Mouse (Mus musculus) heart, postnatal 0 days (tissue): ENCODE results near the gene Mettl22. TPM values are rescaled to one million over a fixed set of nuclear protein-coding genes. Genes with fewer than 3 reads are reported as not detected.

Source experiments
- ATAC-seq: fragments of 200-750 bp; cut with Nextera tagmentation; 2 replicates; pipeline ENCODE4 v1.8.0; 2017; ENCODE audit warnings: low read depth, moderate number of reproducible peaks, moderate library complexity; ENCODE audit not compliant: insufficient read depth
- DNase-seq: peaks from one replicate; pipeline ENCODE4 v3.0.0-alpha.2; 2016; ENCODE audit warnings: low spot score
- H3K27ac ChIP-seq: fragments of 300-500 bp; sonication (generic); 2 replicates; pipeline ENCODE4 v1.5.1; 2014; ENCODE audit warnings: low read depth, mild to moderate bottlenecking
- H3K27me3 ChIP-seq: fragments of 300-500 bp; sonication (generic); 2 replicates; pipeline ENCODE4 v1.6.1; 2014; ENCODE audit warnings: low read length, mixed read lengths; ENCODE audit not compliant: control insufficient read depth, insufficient read depth
- H3K36me3 ChIP-seq: fragments of 300-500 bp; sonication (generic); replicated peaks from 2 replicates; pipeline ENCODE4 v1.6.1; 2014; ENCODE audit warnings: low read length, mixed read lengths; ENCODE audit not compliant: control insufficient read depth, insufficient read depth
- H3K4me1 ChIP-seq: fragments of 300-500 bp; sonication (generic); 2 replicates; pipeline ENCODE4 v1.6.1; 2014; ENCODE audit warnings: antibody characterized with exemption; ENCODE audit not compliant: control insufficient read depth, insufficient read depth
- H3K4me2 ChIP-seq: fragments of 300-500 bp; sonication (generic); 2 replicates; pipeline ENCODE4 v1.6.1; 2014; ENCODE audit warnings: low read depth, mild to moderate bottlenecking, low read length, moderate library complexity
- H3K4me3 ChIP-seq: fragments of 300-500 bp; sonication (generic); 2 replicates; pipeline ENCODE4 v1.5.1; 2014; ENCODE audit warnings: low read depth, low read length
- H3K9ac ChIP-seq: fragments of 300-500 bp; sonication (generic); replicated peaks from 2 replicates; pipeline ENCODE4 v1.6.1; 2014; ENCODE audit warnings: low read depth, low read length, mixed read lengths
- H3K9me3 ChIP-seq: fragments of 300-500 bp; sonication (generic); replicated peaks from 2 replicates; pipeline ENCODE4 v1.6.1; 2016; ENCODE audit warnings: low read length; ENCODE audit not compliant: control insufficient read depth
- CTCF ChIP-seq: IDR thresholded peaks from 2 replicates; pipeline ENCODE4 v1.5.1; 2016; ENCODE audit warnings: antibody characterized with exemption, control low read depth, low read depth
- EP300 ChIP-seq: IDR thresholded peaks from 2 replicates; pipeline ENCODE4 v1.6.1; 2016; ENCODE audit warnings: antibody characterized with exemption, low read depth
- WGBS: fragments of 180-500 bp; shearing (Covaris S2); extraction: QIAGEN DNeasy Blood & Tissue Kit; methylation state at CpG from one replicate; pipeline ENCODE4 v1.1.7; 2014; 5-methylcytosine and 5-hydroxymethylcytosine counted together
- polyA plus RNA-seq: library from polyadenylated mRNA; unstranded; fragments of >200 nt; fragmentation: Nextera tagmentation; extraction: Ambion mirVana; gene quantifications from 2 replicates; pipeline ENCODE4 v1.2.1, GENCODE M21; 2015
- total RNA-seq: library from RNA; depleted of rRNA; stranded (reverse); fragments of >200 nt; gene quantifications from 2 replicates; pipeline ENCODE4 v1.2.3, GENCODE M21; 2014; ENCODE audit warnings: low replicate concordance; rRNA removed

The Mettl22 gene
- total and polyA plus RNA-seq, 2 experiments from 2014 or later = 26.4 to 43.4 TPM

GRCm38 (mm10) chr16:8532894-8533293, 62.3 kb downstream of the Mettl22 start:
- Histone ChIP-seq H3K4me1 (no peaks in the 10 kb centered on the region), H3K4me3 (no peak overlapping the region), H3K27ac (no peak overlapping the region), H3K4me2 (no peak overlapping the region), H3K9ac (no peak overlapping the region), H3K27me3 (no peaks in the 10 kb centered on the region), H3K36me3 (no peaks in the 10 kb centered on the region), H3K9me3 (no peaks in the 10 kb centered on the region)
- DNase-seq = no peak
- TF ChIP-seq EP300 (no peak), CTCF (no peak)
- 64% methylated on average over 7 of the region's 7 CpGs for WGBS
- ATAC-seq = no peak

- H3K9ac ChIP-seq = no peak overlapping the region
- H3K4me2 ChIP-seq = no peak overlapping the region
- TF ChIP-seq CTCF (no peak), EP300 (no peak)
- no peak overlapping the region for H3K27ac ChIP-seq
- H3K36me3 ChIP-seq = no peaks in the 10 kb centered on the region
- 94% methylated on average over 6 of the region's 6 CpGs for WGBS
- no peaks in the 10 kb centered on the region for H3K9me3 ChIP-seq
- H3K27me3 ChIP-seq = no peaks in the 10 kb centered on the region
- H3K4me1 ChIP-seq = no peaks in the 10 kb centered on the region
- no peak overlapping the region for H3K4me3 ChIP-seq
- DNase-seq = no peak
- no peak for ATAC-seq
These were observed 62.9 kb downstream of the Mettl22 start for GRCm38 (mm10) chr16:8533477-8533876.

GRCm38 (mm10) chr16:8534466-8535200, 64.0 kb downstream of the Mettl22 start:
- Histone ChIP-seq H3K4me1 (no peaks in the 10 kb centered on the region), H3K4me2 (no peak overlapping the region), H3K9me3 (no peaks in the 10 kb centered on the region), H3K9ac (no peak overlapping the region), H3K4me3 (no peak overlapping the region), H3K27me3 (no peaks in the 10 kb centered on the region), H3K36me3 (no peaks in the 10 kb centered on the region), H3K27ac (no peak overlapping the region)
- no peak for ATAC-seq
- DNase-seq = no peak
- WGBS = 85% methylated on average over 11 of the region's 11 CpGs
- TF ChIP-seq CTCF (no peak), EP300 (no peak)

- Histone ChIP-seq H3K27me3 (no peaks in the 10 kb centered on the region), H3K4me1 (no peaks in the 10 kb centered on the region), H3K4me2 (no peak overlapping the region), H3K9ac (no peak overlapping the region), H3K9me3 (no peaks in the 10 kb centered on the region), H3K4me3 (no peak overlapping the region), H3K27ac (no peak overlapping the region), H3K36me3 (no peaks in the 10 kb centered on the region)
- TF ChIP-seq EP300 (no peak), CTCF (no peak)
- WGBS = 80% methylated on average over 6 of the region's 6 CpGs
- ATAC-seq = no peak
- DNase-seq = no peak
These were observed 64.8 kb downstream of the Mettl22 start for GRCm38 (mm10) chr16:8535411-8535810.

GRCm38 (mm10) chr16:8539150-8539865, 68.7 kb downstream of the Mettl22 start:
- no peak overlapping the region for H3K9ac ChIP-seq
- no peak overlapping the region for H3K27ac ChIP-seq
- H3K36me3 ChIP-seq = no peaks in the 10 kb centered on the region
- 63% methylated on average over 9 of the region's 9 CpGs for WGBS
- TF ChIP-seq CTCF = no peak
- TF ChIP-seq EP300 = no peak
- H3K4me2 ChIP-seq = no peak overlapping the region
- peaks cover 8% of the 10 kb centered on the region for H3K4me1 ChIP-seq
- no peak overlapping the region for H3K4me3 ChIP-seq
- no peaks in the 10 kb centered on the region for H3K9me3 ChIP-seq
- no peaks in the 10 kb centered on the region for H3K27me3 ChIP-seq
- ATAC-seq = no peak
- no peak for DNase-seq

Other genes starting within 250 kb of the Mettl22 start
- gene Tmem114, start 45.7 kb upstream of the Mettl22 start, total RNA-seq = not detected in 2 replicates
- gene Tmem114, start 45.7 kb upstream of the Mettl22 start, polyA plus RNA-seq = not detected in 2 replicates
- gene Abat, start 42.6 kb downstream of the Mettl22 start, total RNA-seq = 15.8 and 28.8 TPM in 2 replicates
- 9.9 TPM in 2 replicates for gene Abat, start 42.6 kb downstream of the Mettl22 start, polyA plus RNA-seq
- 26.2 and 26.8 TPM in 2 replicates for gene Pmm2, start 166.9 kb downstream of the Mettl22 start, total RNA-seq
- 34.4 and 36.6 TPM in 2 replicates for gene Pmm2, start 166.9 kb downstream of the Mettl22 start, polyA plus RNA-seq
- 14.3 and 21.8 TPM in 2 replicates for gene Tmem186, start 166.9 kb downstream of the Mettl22 start, total RNA-seq
- 13.8 and 14.8 TPM in 2 replicates for gene Tmem186, start 166.9 kb downstream of the Mettl22 start, polyA plus RNA-seq
- gene Carhsp1, start 201.4 kb downstream of the Mettl22 start, total RNA-seq = 71.6 and 76.6 TPM in 2 replicates
- gene Carhsp1, start 201.4 kb downstream of the Mettl22 start, polyA plus RNA-seq = 42.7 TPM in 2 replicates
- not detected in 2 replicates for gene Gm5767, start 210.0 kb downstream of the Mettl22 start, total RNA-seq
- gene Gm5767, start 210.0 kb downstream of the Mettl22 start, polyA plus RNA-seq = not detected in 2 replicates